Mouse (Mus musculus) heart, postnatal 0 days (tissue): ENCODE results near the gene 9130023H24Rik. TPM values are rescaled to one million over a fixed set of nuclear protein-coding genes. Genes with fewer than 3 reads are reported as not detected.

Source experiments
- ATAC-seq: fragments of 200-750 bp; cut with Nextera tagmentation; 2 replicates; pipeline ENCODE4 v1.8.0; 2017; ENCODE audit warnings: low read depth, moderate number of reproducible peaks, moderate library complexity; ENCODE audit not compliant: insufficient read depth
- DNase-seq: peaks from one replicate; pipeline ENCODE4 v3.0.0-alpha.2; 2016; ENCODE audit warnings: low spot score
- H3K27ac ChIP-seq: fragments of 300-500 bp; sonication (generic); 2 replicates; pipeline ENCODE4 v1.5.1; 2014; ENCODE audit warnings: low read depth, mild to moderate bottlenecking
- H3K27me3 ChIP-seq: fragments of 300-500 bp; sonication (generic); 2 replicates; pipeline ENCODE4 v1.6.1; 2014; ENCODE audit warnings: low read length, mixed read lengths; ENCODE audit not compliant: control insufficient read depth, insufficient read depth
- H3K36me3 ChIP-seq: fragments of 300-500 bp; sonication (generic); replicated peaks from 2 replicates; pipeline ENCODE4 v1.6.1; 2014; ENCODE audit warnings: low read length, mixed read lengths; ENCODE audit not compliant: control insufficient read depth, insufficient read depth
- H3K4me1 ChIP-seq: fragments of 300-500 bp; sonication (generic); 2 replicates; pipeline ENCODE4 v1.6.1; 2014; ENCODE audit warnings: antibody characterized with exemption; ENCODE audit not compliant: control insufficient read depth, insufficient read depth
- H3K4me2 ChIP-seq: fragments of 300-500 bp; sonication (generic); 2 replicates; pipeline ENCODE4 v1.6.1; 2014; ENCODE audit warnings: low read depth, mild to moderate bottlenecking, low read length, moderate library complexity
- H3K4me3 ChIP-seq: fragments of 300-500 bp; sonication (generic); 2 replicates; pipeline ENCODE4 v1.5.1; 2014; ENCODE audit warnings: low read depth, low read length
- H3K9ac ChIP-seq: fragments of 300-500 bp; sonication (generic); replicated peaks from 2 replicates; pipeline ENCODE4 v1.6.1; 2014; ENCODE audit warnings: low read depth, low read length, mixed read lengths
- H3K9me3 ChIP-seq: fragments of 300-500 bp; sonication (generic); replicated peaks from 2 replicates; pipeline ENCODE4 v1.6.1; 2016; ENCODE audit warnings: low read length; ENCODE audit not compliant: control insufficient read depth
- CTCF ChIP-seq: IDR thresholded peaks from 2 replicates; pipeline ENCODE4 v1.5.1; 2016; ENCODE audit warnings: antibody characterized with exemption, control low read depth, low read depth
- EP300 ChIP-seq: IDR thresholded peaks from 2 replicates; pipeline ENCODE4 v1.6.1; 2016; ENCODE audit warnings: antibody characterized with exemption, low read depth
- WGBS: fragments of 180-500 bp; shearing (Covaris S2); extraction: QIAGEN DNeasy Blood & Tissue Kit; methylation state at CpG from one replicate; pipeline ENCODE4 v1.1.7; 2014; 5-methylcytosine and 5-hydroxymethylcytosine counted together
- polyA plus RNA-seq: library from polyadenylated mRNA; unstranded; fragments of >200 nt; fragmentation: Nextera tagmentation; extraction: Ambion mirVana; gene quantifications from 2 replicates; pipeline ENCODE4 v1.2.1, GENCODE M21; 2015
- total RNA-seq: library from RNA; depleted of rRNA; stranded (reverse); fragments of >200 nt; gene quantifications from 2 replicates; pipeline ENCODE4 v1.2.3, GENCODE M21; 2014; ENCODE audit warnings: low replicate concordance

Gene 9130023H24Rik
- total and polyA plus RNA-seq, 2 experiments from 2014 or later, result 3.9 to 5.1 TPM

- Histone ChIP-seq H3K27me3 (no peaks in the 10 kb centered on the region), H3K4me2 (peak overlapping the region; percentile 76), H3K9me3 (no peaks in the 10 kb centered on the region), H3K36me3 (peaks cover 59% of the 10 kb centered on the region), H3K9ac (no peak overlapping the region), H3K4me3 (no peak overlapping the region), H3K4me1 (peaks cover 18% of the 10 kb centered on the region), H3K27ac (peak overlapping the region; percentile 96)
- DNase-seq (no peak), ATAC-seq (no peak)
- WGBS, result 79% methylated on average over 4 of the region's 4 CpGs
- TF ChIP-seq EP300 (no peak), CTCF (no peak)
Measured at GRCm38 (mm10) chr7:128245547-128245946, 7.7 kb upstream of the 9130023H24Rik start.

DNA sequence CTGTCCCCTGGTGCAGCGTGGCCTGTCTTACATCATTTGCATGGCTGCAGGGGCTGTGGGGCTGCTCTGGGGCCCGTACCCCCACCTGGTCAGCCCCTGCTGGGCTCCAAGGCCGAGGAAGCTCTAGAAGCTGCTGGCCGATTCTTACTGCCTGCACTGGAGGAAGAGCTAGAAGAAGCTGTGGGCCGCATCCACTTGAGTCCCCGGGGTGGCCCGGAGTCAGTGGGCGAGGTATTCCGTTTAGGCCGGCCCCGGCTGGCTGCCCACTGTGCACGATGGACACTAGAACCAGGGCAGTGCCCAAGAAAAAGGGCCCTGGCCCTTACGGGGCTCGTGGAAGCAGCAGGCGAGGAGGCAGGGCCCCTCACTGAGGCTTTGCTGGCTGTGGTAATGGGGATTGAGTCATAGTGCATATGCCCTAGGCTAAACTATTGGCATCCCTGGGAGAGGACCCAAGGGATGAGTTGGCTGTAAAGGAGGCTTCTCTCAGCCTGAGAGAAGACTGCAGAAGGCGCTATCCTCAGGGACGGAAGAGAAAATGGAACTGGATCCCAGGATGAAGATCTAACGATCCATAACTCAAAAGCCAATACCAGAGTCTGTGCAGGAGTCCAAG, 6.7 kb upstream of the 9130023H24Rik start:
- no peak overlapping the region; the same call in 1 of the 2 replicates for H3K9ac ChIP-seq
- H3K36me3 ChIP-seq, result peaks cover 60% of the 10 kb centered on the region
- DNase-seq (no peak), ATAC-seq (no peak)
- 92% methylated on average over 18 of the region's 18 CpGs for WGBS
- H3K27me3 ChIP-seq, result no peaks in the 10 kb centered on the region
- no peak overlapping the region for H3K4me3 ChIP-seq
- H3K27ac ChIP-seq, result no peak overlapping the region
- H3K4me1 ChIP-seq, result peaks cover 18% of the 10 kb centered on the region
- TF ChIP-seq CTCF (no peak), EP300 (no peak)
- no peaks in the 10 kb centered on the region for H3K9me3 ChIP-seq
- H3K4me2 ChIP-seq, result no peak overlapping the region

- WGBS, result 71% methylated on average over 10 of the region's 10 CpGs
- TF ChIP-seq EP300 (no peak), CTCF (no peak)
- Histone ChIP-seq H3K4me2 (no peak overlapping the region), H3K27me3 (no peaks in the 10 kb centered on the region), H3K4me1 (peaks cover 17% of the 10 kb centered on the region), H3K9me3 (no peaks in the 10 kb centered on the region), H3K9ac (no peak overlapping the region), H3K36me3 (peaks cover 54% of the 10 kb centered on the region), H3K27ac (no peak overlapping the region), H3K4me3 (no peak overlapping the region)
- DNase-seq, result no peak
- no peak for ATAC-seq
Measured at GRCm38 (mm10) chr7:128243921-128244320, 6.1 kb upstream of the 9130023H24Rik start.

DNA sequence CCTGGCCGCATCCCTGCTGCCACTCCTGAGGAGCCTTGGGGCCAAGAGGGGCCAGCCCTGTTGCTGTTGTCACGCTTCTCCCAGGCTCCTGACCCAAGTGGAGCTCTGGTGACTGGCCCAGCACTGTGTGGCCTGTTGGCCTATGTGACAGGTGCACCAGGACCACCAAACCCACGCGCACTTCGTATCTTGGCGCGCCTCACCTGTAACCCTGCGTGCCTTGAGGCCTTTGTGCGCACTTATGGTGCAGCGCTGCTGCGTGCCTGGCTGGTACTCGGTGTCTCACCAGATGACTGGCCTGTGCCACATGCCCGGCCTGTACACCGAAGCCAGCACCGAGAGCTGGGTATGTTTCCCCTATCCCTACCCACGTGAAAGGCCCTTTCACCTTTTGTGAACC, 4.5 kb upstream of the 9130023H24Rik start:
- Histone ChIP-seq H3K4me2 (no peak overlapping the region), H3K4me1 (peaks cover 8% of the 10 kb centered on the region; the same call in 1 of the 2 replicates), H3K9ac (no peak overlapping the region), H3K9me3 (no peaks in the 10 kb centered on the region), H3K27ac (no peak overlapping the region), H3K36me3 (peaks cover 51% of the 10 kb centered on the region), H3K4me3 (no peak overlapping the region), H3K27me3 (no peaks in the 10 kb centered on the region)
- 94% methylated on average over 16 of the region's 16 CpGs for WGBS
- DNase-seq (no peak), ATAC-seq (no peak)
- TF ChIP-seq EP300, result no peak
- no peak for TF ChIP-seq CTCF

DNA sequence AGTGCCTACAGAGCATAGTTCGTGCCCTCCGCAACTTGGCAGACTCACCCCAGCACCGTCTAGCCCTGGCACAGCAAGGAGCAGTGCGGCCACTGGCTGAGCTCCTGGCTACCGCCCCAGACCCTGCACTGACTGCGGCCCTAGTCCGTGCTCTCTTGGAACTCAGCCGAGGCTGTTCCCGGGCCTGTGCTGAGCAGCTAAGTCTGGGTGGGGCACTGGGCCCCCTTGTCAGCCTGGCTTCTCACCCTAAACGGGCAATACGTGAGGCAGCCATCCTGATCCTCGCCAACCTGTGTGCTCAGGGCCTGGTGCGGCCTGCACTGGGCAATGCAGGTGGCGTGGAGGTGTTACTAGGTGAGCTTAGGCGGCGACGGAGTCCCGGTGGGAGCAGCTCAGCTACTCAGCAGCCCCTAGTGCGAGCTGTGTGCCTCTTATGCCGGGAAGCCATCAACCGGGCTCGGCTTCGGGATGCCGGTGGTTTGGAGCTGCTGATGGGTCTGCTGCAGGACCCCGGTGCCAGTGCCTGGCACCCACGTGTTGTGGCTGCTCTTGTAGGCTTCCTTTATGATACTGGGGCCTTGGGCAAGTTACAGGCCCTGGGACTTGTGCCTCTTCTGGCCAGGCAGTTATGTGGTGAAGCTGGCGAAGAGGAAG, 2.4 kb upstream of the 9130023H24Rik start:
- Histone ChIP-seq H3K9me3 (no peaks in the 10 kb centered on the region), H3K36me3 (peaks cover 56% of the 10 kb centered on the region), H3K9ac (no peak overlapping the region), H3K27me3 (no peaks in the 10 kb centered on the region), H3K27ac (no peak overlapping the region), H3K4me3 (no peak overlapping the region), H3K4me2 (no peak overlapping the region), H3K4me1 (no peaks in the 10 kb centered on the region; the same call in 1 of the 2 replicates)
- TF ChIP-seq CTCF (no peak), EP300 (no peak)
- 90% methylated on average over 27 of the region's 27 CpGs for WGBS
- ATAC-seq (no peak), DNase-seq (no peak)

GRCm38 (mm10) chr7:128238991-128239390, 1.2 kb upstream of the 9130023H24Rik start:
- DNase-seq, result peak; percentile 63
- ATAC-seq, result no peak
- H3K36me3 ChIP-seq, result peaks cover 44% of the 10 kb centered on the region
- H3K9ac ChIP-seq, result no peak overlapping the region
- H3K9me3 ChIP-seq, result no peaks in the 10 kb centered on the region
- H3K27ac ChIP-seq, result peak overlapping the region; percentile 99
- H3K4me2 ChIP-seq, result peak overlapping the region; percentile 68
- H3K4me3 ChIP-seq, result peak overlapping the region; percentile 76
- no peaks in the 10 kb centered on the region for H3K27me3 ChIP-seq
- no peaks in the 10 kb centered on the region; the same call in 1 of the 2 replicates for H3K4me1 ChIP-seq
- TF ChIP-seq CTCF (peak; percentile 48), EP300 (no peak)
- WGBS, result 21% methylated on average over 4 of the region's 4 CpGs
